In the genomic region with DNA sequence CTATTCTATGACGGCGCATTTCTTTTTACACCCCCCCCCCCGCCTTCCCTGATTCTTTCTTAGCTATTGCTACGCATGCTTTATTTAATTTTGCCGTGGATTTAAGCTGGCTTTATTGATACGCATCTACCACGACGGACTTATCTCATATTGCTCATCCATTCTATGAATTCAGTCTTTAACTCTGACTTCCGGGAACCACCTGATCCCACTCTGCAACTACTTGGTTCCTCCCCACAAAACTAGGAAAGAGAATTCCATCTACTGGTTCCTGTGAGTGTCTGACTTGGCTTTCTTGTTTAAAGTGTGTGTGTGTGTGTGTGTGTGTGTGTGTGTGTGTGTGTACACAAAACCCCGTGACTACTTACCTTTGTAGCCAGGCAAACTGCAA, we compare ENCODE assay signal across 10 mouse cellular contexts. TPM values are rescaled to one million over a fixed set of nuclear protein-coding genes. Genes with fewer than 3 reads are reported as not detected.
A peak's percentile ranks its signal among the peaks of the same experiment; 100 is the strongest.
DNase-seq lines count a peak whose midpoint lies in the region; ATAC-seq and TF ChIP-seq lines count a peak whose summit lies in the region.
"Had no signal": no experiment of that assay in that cellular context is flagged by ENCODE, and none has a peak within 500 bp of the region (broad histone marks: within the 10 kb centered on the region; RNA-seq: fewer than 3 reads in every experiment).

No protein-coding gene starts in this region.

- peaks cover 30% of the 10 kb centered on the region for H3K4me1 ChIP-seq in testis, adult 2 months (ENCODE audit: control insufficient read depth, insufficient read depth, low read length)
- H3K4me1 ChIP-seq in liver, embryonic 13.5 days (replicated peaks) = peaks cover 70% of the 10 kb centered on the region

- intact Hi-C loops in gastrocnemius, adult 2 months (cut with DNase I) = no loop called here
- intact Hi-C loops in left cerebral cortex, postnatal 25 days (cut with DNase I) = no loop called here

- 27% methylated on average over 10 of the region's 10 CpGs for WGBS in liver, embryonic 13.5 days (ENCODE audit: insufficient replicate concordance)

- ATAC-seq in liver, embryonic 13.5 days (ENCODE audit: low read depth) = no peak
- ATAC-seq in megakaryocyte-erythroid progenitor cell, adult 5-6 weeks (replicated peaks; ENCODE audit: low FRiP score, low TSS enrichment, poor library complexity, severe bottlenecking) = no peak

- H3K4me2 ChIP-seq in liver, embryonic 13.5 days = peak overlapping the region; percentile 95

- H3K9ac ChIP-seq in liver, embryonic 13.5 days = peak overlapping the region; percentile 75

- H3K4me3 ChIP-seq in gastrocnemius, adult 2 months = peak overlapping the region; percentile 83
- H3K4me3 ChIP-seq in testis, adult 2 months (ENCODE audit: control insufficient read depth, low read depth, low read length) = peak overlapping the region; percentile 90
- H3K4me3 ChIP-seq in liver, embryonic 13.5 days (replicated peaks) = peak overlapping the region; percentile 67
- H3K4me3 ChIP-seq: myocyte had no signal

- no peaks in the 10 kb centered on the region for H3K9me3 ChIP-seq in liver, embryonic 13.5 days (replicated peaks)

- TF ChIP-seq CTCF in gastrocnemius, adult 2 months (IDR thresholded peaks at IDR 0.05) = no peak
- TF ChIP-seq CTCF in testis, adult 2 months (IDR thresholded peaks at IDR 0.05; ENCODE audit: control insufficient read depth, insufficient read depth, insufficient replicate concordance, low read depth, low read length) = no peak

- peak overlapping the region; percentile 71 for H3K27ac ChIP-seq in gastrocnemius, adult 2 months
- H3K27ac ChIP-seq in testis, adult 2 months (ENCODE audit: control insufficient read depth, insufficient read depth, low read depth, low read length) = no peak overlapping the region; the same call in none of the 2 replicates
- H3K27ac ChIP-seq in liver, embryonic 13.5 days = peak overlapping the region; percentile 61

- H3K27me3 ChIP-seq in testis, adult 2 months (ENCODE audit: control insufficient read depth, insufficient read depth, low read length) = peaks cover 3% of the 10 kb centered on the region; the same call in 1 of the 2 replicates
- no peaks in the 10 kb centered on the region for H3K27me3 ChIP-seq in liver, embryonic 13.5 days

- DNase-seq in gastrocnemius, adult 2 months = no peak
- DNase-seq in gastrocnemius, adult 8-10 months (ENCODE audit: low spot score in 2 of 2) = no peak
- DNase-seq in testis, postnatal 10 days (ENCODE audit: low spot score) = no peak
- no peak for DNase-seq in liver, embryonic 13.5 days
- no peak for DNase-seq in urinary bladder, postnatal 14 days (ENCODE audit: low spot score)
- DNase-seq in left cerebral cortex, postnatal 25 days (ENCODE audit: low spot score in 2 of 2) = no peak
- DNase-seq: adrenal gland, adult 8-10 months had no signal

- no peak for TF ChIP-seq POLR2A in testis, adult 2 months (IDR thresholded peaks at IDR 0.05; ENCODE audit: control insufficient read depth, low read depth, low read length)

- no peaks in the 10 kb centered on the region; the same call in 1 of the 2 replicates for H3K36me3 ChIP-seq in testis, adult 2 months (ENCODE audit: control insufficient read depth, insufficient read depth, low read length)
- peaks cover 43% of the 10 kb centered on the region for H3K36me3 ChIP-seq in liver, embryonic 13.5 days

RNA-seq across cellular contexts. Expression of a gene that starts 0.3 kb away (rescaled TPM):
- total RNA-seq in gastrocnemius, adult 2 months (2021) = under 1 TPM; 0.10 to 0.17 TPM
- total RNA-seq in gastrocnemius, adult 8-10 months (2022) = under 1 TPM in 3 of 4 experiments, not detected in 1; 0.10 to 0.17 (median 0.16) TPM
- 20.5 and 23.3 TPM in 2 replicates for polyA plus RNA-seq in testis, adult 2 months (2012; rRNA removed)
- 0.14 TPM in 1 of 2 replicates, not detected in the other for polyA plus RNA-seq in liver, embryonic 13.5 days (2015; fragmentation: Nextera tagmentation; extraction: Ambion mirVana)
- not detected in 2 replicates for total RNA-seq in megakaryocyte-erythroid progenitor cell, adult 5-6 weeks (2014; fragmentation: Nextera tagmentation)
- 1.2 TPM in 1 of 2 replicates, not detected in the other for total RNA-seq in megakaryocyte-erythroid progenitor cell, adult 5-6 weeks (2017)
- total RNA-seq in left cerebral cortex, postnatal 25 days (2021) = 1 to 10 TPM; 4.9 to 5.2 TPM

RNA-seq across cellular contexts. Expression of a gene that starts 34.5 kb away (rescaled TPM):
- 1 to 10 TPM; 9.8 to 10.0 TPM for total RNA-seq in gastrocnemius, adult 2 months (2021)
- total RNA-seq in gastrocnemius, adult 8-10 months (2022) = 1 to 10 TPM; 6.0 to 8.3 (median 6.9) TPM
- 6.5 and 8.2 TPM in 2 replicates for polyA plus RNA-seq in testis, adult 2 months (2012; rRNA removed)
- polyA plus RNA-seq in liver, embryonic 13.5 days (2015; fragmentation: Nextera tagmentation; extraction: Ambion mirVana) = 0.23 and 0.27 TPM in 2 replicates
- 0.26 and 3.9 TPM in 2 replicates for total RNA-seq in megakaryocyte-erythroid progenitor cell, adult 5-6 weeks (2014; fragmentation: Nextera tagmentation)
- 1.4 and 2.3 TPM in 2 replicates for total RNA-seq in megakaryocyte-erythroid progenitor cell, adult 5-6 weeks (2017)
- 100 to 1,000 TPM; 104 to 108 TPM for total RNA-seq in left cerebral cortex, postnatal 25 days (2021)

RNA-seq across cellular contexts. Expression of a gene that starts 48.2 kb away (rescaled TPM):
- 1 to 10 TPM; 1.7 to 2.5 TPM for total RNA-seq in gastrocnemius, adult 2 months (2021)
- total RNA-seq in gastrocnemius, adult 8-10 months (2022) = 1 to 10 TPM; 1.9 to 3.2 (median 2.3) TPM
- 0.41 and 0.47 TPM in 2 replicates for polyA plus RNA-seq in testis, adult 2 months (2012; rRNA removed)
- polyA plus RNA-seq in liver, embryonic 13.5 days (2015; fragmentation: Nextera tagmentation; extraction: Ambion mirVana) = 0.40 and 0.51 TPM in 2 replicates
- 6.9 and 11.3 TPM in 2 replicates for total RNA-seq in megakaryocyte-erythroid progenitor cell, adult 5-6 weeks (2014; fragmentation: Nextera tagmentation)
- total RNA-seq in megakaryocyte-erythroid progenitor cell, adult 5-6 weeks (2017) = 4.1 and 4.7 TPM in 2 replicates
- 1 to 10 TPM; 3.7 to 3.9 TPM for total RNA-seq in left cerebral cortex, postnatal 25 days (2021)

Comparison
In these comparisons a context has a peak if more than half of its experiments do, and no peak if none do; other contexts are left out.
1. RNA of a gene that starts 34.5 kb away (total RNA-seq): 104 to 108 TPM in left cerebral cortex, postnatal 25 days; 9.8 to 10.0 TPM in gastrocnemius, adult 2 months, 6.0 to 8.3 TPM in gastrocnemius, adult 8-10 months and 0.26 to 3.9 TPM in megakaryocyte-erythroid progenitor cell, adult 5-6 weeks; every median in the first group is over 4 times any median in the second.
2. Peak in every context shown above with its lines, with median percentiles within 50 percentile points of each other: H3K4me3 ChIP-seq.